Mouse (Mus musculus): ENCODE measurements around the gene Dock6. TPM values are rescaled to one million over a fixed set of nuclear protein-coding genes. Genes with fewer than 3 reads are reported as not detected.

Dock6 gene
- total RNA-seq, 2 experiments from 2014 or later, result 15.8 to 18.1 TPM

DNA sequence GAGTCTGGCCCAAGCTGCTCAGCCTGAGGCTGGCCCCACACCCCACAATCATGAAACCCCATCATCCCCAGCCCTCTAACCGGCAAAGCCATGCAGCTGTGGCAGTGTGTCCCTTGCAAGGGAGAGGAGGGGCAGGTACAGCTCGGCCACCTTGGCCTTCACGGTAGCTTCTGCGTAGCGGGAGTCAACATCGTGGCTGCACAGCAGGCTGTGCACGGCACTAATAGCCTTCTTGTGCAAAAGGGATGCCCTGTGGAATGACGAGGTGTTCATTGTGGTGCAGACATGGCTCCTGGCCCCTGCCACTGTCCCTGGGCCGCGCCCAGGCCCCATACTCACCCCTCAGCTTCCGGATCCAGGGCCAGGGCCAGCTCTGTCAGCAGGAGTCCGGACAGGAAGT is 32.3 kb downstream of the Dock6 start:
- H3K4me3 ChIP-seq, result no peak overlapping the region
- no peak for DNase-seq (ENCODE audit: extremely low spot score in 1 of 2, low spot score in 2 of 2)
- intact Hi-C loops (cut with DNase I), result no loop called here
- TF ChIP-seq CTCF (IDR thresholded peaks at IDR 0.05), result no peak
- H3K27ac ChIP-seq, result no peak overlapping the region

DNA sequence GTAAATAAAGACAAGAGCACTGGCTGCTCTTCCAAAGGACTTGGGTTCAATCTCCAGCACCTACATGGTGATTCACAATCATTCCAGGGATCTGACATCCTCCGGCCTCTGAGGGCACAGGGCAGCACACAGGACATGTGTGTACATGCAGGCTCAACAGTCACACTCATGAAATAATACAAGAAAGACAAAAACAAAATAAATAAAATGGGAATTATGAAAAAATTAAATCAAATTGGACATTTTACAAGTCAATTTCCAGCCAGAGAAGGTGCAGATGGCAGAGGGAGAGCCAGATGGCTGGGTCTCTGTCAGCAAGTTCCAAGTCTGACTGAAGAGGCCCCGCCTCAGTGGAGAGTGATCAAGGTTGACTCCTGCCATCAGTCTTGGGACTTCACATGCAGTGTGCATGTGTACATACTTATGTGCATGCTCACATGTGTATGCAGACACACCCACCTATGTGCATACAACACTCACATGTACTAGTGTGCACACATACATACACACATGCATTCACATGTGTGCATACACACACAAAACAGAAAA is 33.2 kb downstream of the Dock6 start:
- no peak for TF ChIP-seq CTCF (IDR thresholded peaks at IDR 0.05)
- no peak overlapping the region for H3K27ac ChIP-seq
- H3K4me3 ChIP-seq, result no peak overlapping the region
- intact Hi-C loops (cut with DNase I), result no loop called here
- no peak for DNase-seq (ENCODE audit: extremely low spot score in 1 of 2, low spot score in 2 of 2)

DNA sequence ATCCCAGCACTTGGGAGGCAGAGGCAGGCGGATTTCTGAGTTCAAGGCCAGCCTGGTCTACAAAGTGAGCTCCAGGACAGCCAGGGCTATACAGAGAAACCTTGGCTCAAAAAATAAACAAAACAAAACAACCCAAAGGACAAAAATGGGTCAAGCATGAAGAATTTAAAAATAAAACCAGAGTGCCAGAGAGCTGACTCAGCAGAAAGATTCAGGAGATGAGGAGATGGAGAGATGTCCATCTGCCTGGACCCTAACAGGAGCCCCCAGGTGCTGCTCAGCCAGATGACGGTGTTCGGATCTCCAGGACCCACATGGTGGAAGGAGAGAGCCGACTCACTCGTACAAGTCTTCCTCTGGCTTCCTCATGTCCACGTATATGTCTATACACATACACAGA is 33.9 kb downstream of the Dock6 start:
- intact Hi-C loops (cut with DNase I), result no loop called here
- no peak overlapping the region for H3K27ac ChIP-seq
- TF ChIP-seq CTCF (IDR thresholded peaks at IDR 0.05), result no peak

DNA sequence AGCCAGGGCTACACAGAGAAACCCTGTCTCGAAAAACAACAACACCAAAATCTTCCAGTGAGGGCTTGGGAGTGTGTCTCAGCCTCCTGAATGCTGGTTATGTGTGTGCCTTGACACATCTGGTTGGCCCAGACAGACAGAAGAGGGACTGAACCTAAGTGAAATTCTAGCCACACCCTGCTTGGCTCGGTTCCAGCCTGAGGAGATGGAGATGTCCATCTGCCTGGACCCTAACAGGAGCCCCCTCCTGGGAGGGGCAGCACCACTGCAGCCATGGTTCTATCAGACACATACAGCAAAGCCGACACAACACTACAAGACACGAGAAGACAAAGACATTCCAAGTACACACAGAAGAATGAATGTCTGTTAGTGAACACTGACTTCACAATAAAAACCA is 34.3 kb downstream of the Dock6 start:
- intact Hi-C loops (cut with DNase I), result no loop called here
- Histone ChIP-seq H3K4me3 (no peak overlapping the region), H3K27ac (no peak overlapping the region)
- no peak for DNase-seq (ENCODE audit: extremely low spot score in 1 of 2, low spot score in 2 of 2)
- TF ChIP-seq CTCF (IDR thresholded peaks at IDR 0.05), result no peak

More for the DNA sequence above, 33.9 kb downstream of the Dock6 start:
- DNase-seq (ENCODE audit: extremely low spot score in 1 of 2, low spot score in 2 of 2), result no peak
- no peak overlapping the region for H3K4me3 ChIP-seq

DNA sequence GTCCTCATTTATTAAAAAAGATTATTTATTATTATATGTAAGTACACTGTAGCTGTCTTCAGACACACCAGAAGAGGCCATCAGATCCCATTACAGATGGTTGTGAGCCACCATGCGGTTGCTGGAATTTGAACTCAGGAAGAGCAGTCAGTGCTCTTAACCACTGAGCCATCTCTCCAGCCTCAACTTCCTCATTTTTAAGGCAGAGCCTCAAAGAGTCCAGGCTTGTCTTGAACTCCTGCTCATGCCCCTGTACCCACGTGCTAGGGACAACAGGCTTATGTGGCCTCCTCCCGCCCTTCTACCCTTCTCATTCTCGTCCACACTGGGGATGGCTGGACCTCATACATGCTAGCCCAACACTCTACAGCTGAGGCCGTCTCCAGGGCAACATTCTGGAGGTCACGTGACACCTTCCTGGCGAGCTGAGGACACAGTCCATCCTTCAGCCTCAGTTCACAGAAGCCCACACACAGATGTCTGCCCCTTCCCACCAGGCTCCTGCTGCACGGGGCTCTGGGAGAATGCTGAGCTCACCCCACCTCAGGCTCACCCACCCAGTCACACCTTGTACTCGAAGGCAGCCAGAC is 35.6 kb downstream of the Dock6 start:
- TF ChIP-seq CTCF (IDR thresholded peaks at IDR 0.05), result no peak
- no peak for DNase-seq (ENCODE audit: extremely low spot score in 1 of 2, low spot score in 2 of 2)
- Histone ChIP-seq H3K27ac (no peak overlapping the region), H3K4me3 (no peak overlapping the region)
- intact Hi-C loops (cut with DNase I), result no loop called here

DNA sequence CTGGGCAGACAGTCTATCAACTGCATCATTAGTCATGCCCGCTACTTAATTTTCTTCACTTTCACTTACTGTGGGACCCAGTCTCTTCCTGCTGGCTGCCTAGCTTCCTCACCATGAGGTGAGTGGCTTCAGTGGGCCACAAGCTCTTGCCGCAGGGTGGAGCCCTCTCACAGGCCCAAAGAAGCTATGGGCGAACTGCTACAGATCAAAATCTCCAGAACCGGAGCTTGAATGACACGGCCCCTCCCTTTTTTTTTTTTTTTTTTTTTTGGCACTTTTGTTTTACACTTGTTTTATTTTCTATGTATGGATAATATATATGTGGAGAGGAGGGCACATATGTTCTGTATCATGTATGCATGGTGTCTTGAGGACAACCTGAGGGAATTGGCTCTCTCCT is 41.3 kb downstream of the Dock6 start:
- TF ChIP-seq CTCF (IDR thresholded peaks at IDR 0.05), result no peak
- intact Hi-C loops (cut with DNase I), result no loop called here
- no peak overlapping the region for H3K4me3 ChIP-seq
- no peak for DNase-seq (ENCODE audit: extremely low spot score in 1 of 2, low spot score in 2 of 2)
- H3K27ac ChIP-seq, result no peak overlapping the region

DNA sequence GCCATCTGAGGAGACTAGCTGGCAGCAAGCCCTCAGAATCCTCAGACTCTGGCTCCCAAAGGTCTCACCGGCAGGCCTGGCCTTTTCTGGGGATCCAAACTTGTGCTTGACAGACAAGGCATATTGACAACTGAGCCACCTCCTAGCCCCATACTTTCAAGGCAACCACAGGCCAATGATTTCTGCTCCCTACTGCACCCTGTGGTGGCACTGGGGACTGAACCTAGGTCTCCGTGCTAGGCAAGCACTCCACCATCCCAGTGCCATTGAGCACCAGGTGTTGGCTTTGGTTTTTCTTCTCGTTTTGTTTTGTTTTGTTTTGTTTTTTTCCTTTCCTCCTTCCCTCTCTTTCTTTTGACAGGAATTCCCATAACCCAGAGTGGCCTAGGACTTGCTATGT is 43.9 kb downstream of the Dock6 start:
- no peak overlapping the region for H3K27ac ChIP-seq
- DNase-seq (ENCODE audit: extremely low spot score in 1 of 2, low spot score in 2 of 2), result no peak
- intact Hi-C loops (cut with DNase I), result loop anchor here (5.0 kb wide), 1 partner anchor 176 kb away; no protein-coding TSS in a partner anchor
- peak; percentile 22 for TF ChIP-seq CTCF (IDR thresholded peaks at IDR 0.05)
- no peak overlapping the region for H3K4me3 ChIP-seq

DNA sequence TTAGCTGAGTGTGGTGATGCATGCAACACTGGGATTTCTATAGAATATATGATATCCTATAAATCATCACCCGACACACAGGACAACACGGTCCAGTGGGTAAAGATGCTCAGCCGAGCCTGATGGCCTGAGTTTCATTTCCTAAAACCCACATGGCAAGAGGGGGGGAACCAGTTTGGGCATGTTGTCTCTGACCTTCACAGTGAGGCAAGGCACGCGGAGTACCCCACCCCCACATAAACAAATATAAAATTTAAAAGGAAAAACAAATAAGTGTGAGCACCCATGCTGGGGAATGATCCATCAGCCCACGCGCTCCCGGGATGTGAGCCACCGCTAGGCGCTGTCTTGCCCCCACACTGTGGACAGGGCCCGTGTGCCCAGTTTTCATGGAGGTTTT is 45.5 kb downstream of the Dock6 start:
- no peak; the same call in 1 of the 2 replicates for TF ChIP-seq CTCF (IDR thresholded peaks at IDR 0.05)
- intact Hi-C loops (cut with DNase I), result loop anchor here (5.0 kb wide), 1 partner anchor 175 kb away; no protein-coding TSS in a partner anchor
- Histone ChIP-seq H3K4me3 (no peak overlapping the region), H3K27ac (no peak overlapping the region)
- no peak for DNase-seq (ENCODE audit: extremely low spot score in 1 of 2, low spot score in 2 of 2)

DNA sequence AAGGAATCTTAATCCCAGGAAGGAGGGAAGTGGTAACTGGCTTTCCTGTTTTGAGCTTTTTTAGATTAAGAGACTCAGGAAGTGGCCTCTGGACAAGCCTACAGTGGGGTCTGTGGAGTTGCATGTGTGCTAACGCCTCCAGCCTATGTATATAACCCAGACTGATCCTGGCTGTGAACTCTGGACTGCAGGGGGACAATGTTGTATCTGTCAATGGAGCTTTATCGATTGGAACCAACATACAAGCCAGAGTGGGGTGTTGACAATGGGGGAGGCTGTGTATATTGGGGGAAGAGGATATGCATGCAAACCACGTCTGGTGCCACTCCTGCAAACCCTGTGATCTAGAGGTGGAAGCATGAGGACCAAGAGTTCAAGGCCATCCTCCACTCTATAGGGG is 46.1 kb downstream of the Dock6 start:
- no peak overlapping the region for H3K4me3 ChIP-seq
- no peak for TF ChIP-seq CTCF (IDR thresholded peaks at IDR 0.05)
- intact Hi-C loops (cut with DNase I), result loop anchor here (5.0 kb wide), 1 partner anchor 174 kb away; no protein-coding TSS in a partner anchor
- H3K27ac ChIP-seq, result no peak overlapping the region
- no peak for DNase-seq (ENCODE audit: extremely low spot score in 1 of 2, low spot score in 2 of 2)

DNA sequence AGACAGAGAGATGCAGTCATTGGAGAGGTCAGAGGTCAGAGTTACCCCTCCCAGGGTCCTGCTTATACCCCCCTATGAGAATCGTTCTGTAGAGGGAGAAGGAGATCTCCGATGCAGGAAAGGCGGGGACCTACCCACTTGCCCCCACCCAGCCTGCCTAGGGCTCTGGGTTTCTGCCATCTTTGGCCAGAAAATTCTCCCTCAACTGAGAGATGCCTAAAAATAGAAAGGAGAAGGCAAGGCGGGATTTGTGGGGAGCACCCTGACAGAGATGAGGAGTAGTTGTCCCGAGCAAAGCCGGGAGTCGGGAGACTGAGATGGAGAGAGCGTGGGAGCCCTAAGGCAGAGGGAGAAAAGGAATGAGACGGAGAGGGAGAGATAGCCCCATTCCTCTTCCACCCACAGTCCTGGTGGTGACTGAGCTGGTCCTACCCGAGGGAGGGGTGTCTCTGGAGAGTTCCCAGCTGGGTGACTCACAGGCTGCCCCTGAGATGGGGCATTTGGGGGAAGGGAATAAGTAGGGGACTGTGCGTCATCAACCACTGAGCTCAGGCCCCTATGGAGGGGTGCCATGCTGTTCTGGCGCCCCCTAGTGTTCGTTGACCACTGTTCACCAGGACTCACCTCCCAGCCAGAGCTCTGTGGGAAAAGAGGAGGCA is 48.3 kb downstream of the Dock6 start:
- TF ChIP-seq CTCF (IDR thresholded peaks at IDR 0.05), result peak; percentile 89
- Histone ChIP-seq H3K4me3 (peak overlapping the region; percentile 19), H3K27ac (peak overlapping the region; percentile 68)
- DNase-seq (ENCODE audit: extremely low spot score in 1 of 2, low spot score in 2 of 2), result peak; percentile 80 to 85
- intact Hi-C loops (cut with DNase I), result loop anchor here (1.0 to 5.0 kb wide), 4 partner anchors 17 to 202 kb away; partner anchors contain the start of gene Smarca4

DNA sequence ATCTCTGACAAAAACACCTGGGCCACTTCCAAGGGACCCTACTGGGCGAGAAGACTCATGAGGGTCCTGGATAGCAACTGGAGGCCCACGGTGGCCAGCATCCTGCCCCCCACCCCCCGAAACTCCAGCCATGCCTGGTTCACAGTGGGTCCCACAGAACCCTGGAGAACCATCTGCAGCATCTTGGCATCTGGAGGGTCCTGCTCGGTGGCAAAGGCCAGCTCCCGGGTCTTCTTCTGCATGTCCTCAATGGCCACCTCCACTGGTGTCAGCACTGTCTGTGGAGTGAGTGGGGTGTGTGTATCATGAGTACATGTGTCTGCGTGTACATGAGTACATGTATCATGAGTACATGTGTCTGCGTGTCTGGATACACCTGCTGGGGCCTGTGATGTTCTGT is 50.8 kb downstream of the Dock6 start:
- no peak overlapping the region for H3K27ac ChIP-seq
- TF ChIP-seq CTCF (IDR thresholded peaks at IDR 0.05), result no peak
- no peak overlapping the region for H3K4me3 ChIP-seq
- intact Hi-C loops (cut with DNase I), result loop anchor here (5.0 kb wide), 3 partner anchors 119 to 199 kb away; partner anchors contain the start of gene Smarca4
- no peak for DNase-seq (ENCODE audit: extremely low spot score in 1 of 2, low spot score in 2 of 2)

DNA sequence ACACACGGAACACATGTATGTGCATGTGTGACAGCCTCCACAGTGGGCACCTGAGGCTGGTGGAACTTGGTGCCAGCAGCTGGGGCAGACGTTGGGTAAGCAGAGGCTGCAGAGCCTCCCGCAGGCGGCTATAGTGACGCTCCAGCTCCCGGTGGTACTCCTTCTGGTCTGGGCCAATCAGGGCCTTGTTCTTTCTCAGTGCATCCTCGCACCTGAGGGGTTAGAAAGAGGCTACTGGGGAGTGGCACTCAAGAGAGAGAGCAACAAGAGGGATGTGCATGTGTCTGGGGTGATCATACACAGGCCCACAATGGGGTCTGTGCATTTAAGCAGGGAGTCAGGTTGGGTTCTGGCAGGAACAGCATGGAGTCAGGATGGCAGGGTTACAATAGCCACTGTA is 51.3 kb downstream of the Dock6 start:
- Histone ChIP-seq H3K4me3 (no peak overlapping the region), H3K27ac (no peak overlapping the region)
- DNase-seq (ENCODE audit: extremely low spot score in 1 of 2, low spot score in 2 of 2), result no peak
- intact Hi-C loops (cut with DNase I), result loop anchor here (5.0 kb wide), 3 partner anchors 119 to 199 kb away; partner anchors contain the start of gene Smarca4
- no peak for TF ChIP-seq CTCF (IDR thresholded peaks at IDR 0.05)
